Mouse (Mus musculus) WW6 (cell line): ENCODE results near the gene Exoc7.

Experiments
- DNase-seq: peaks from one replicate; pipeline ENCODE4 v3.0.0-alpha.2; 2013; ENCODE audit warnings: low read depth, low spot score

Exoc7 gene

GRCm38 (mm10) chr11:116244580-116244979 lies 62.5 kb downstream of the Exoc7 start:
- no peak for DNase-seq

- DNase-seq: no peak
Observed at GRCm38 (mm10) chr11:116241744-116242235, 65.2 kb downstream of the Exoc7 start.

GRCm38 (mm10) chr11:116239797-116240196 lies 67.2 kb downstream of the Exoc7 start:
- no peak for DNase-seq
